Mouse (Mus musculus) heart, embryonic 15.5 days (tissue): ENCODE results near the gene Elp1. TPM values are rescaled to one million over a fixed set of nuclear protein-coding genes. Genes with fewer than 3 reads are reported as not detected.

Source experiments
- ATAC-seq: fragments of 200-750 bp; cut with Nextera tagmentation; replicated peaks from 2 replicates; pipeline ENCODE4 v1.8.0; 2017; ENCODE audit warnings: low read depth, moderate TSS enrichment; ENCODE audit not compliant: insufficient number of reproducible peaks, insufficient read depth, low FRiP score
- H3K27ac ChIP-seq: fragments of 300-500 bp; sonication (generic); 2 replicates; pipeline ENCODE4 v1.5.1; 2015; ENCODE audit warnings: mild to moderate bottlenecking, inconsistent platforms
- H3K27me3 ChIP-seq: fragments of 300-500 bp; sonication (generic); 2 replicates; pipeline ENCODE4 v1.6.1; 2015; ENCODE audit warnings: inconsistent platforms
- H3K36me3 ChIP-seq: fragments of 300-500 bp; sonication (generic); 2 replicates; pipeline ENCODE4 v1.6.1; 2015; ENCODE audit warnings: mild to moderate bottlenecking, inconsistent platforms
- H3K4me1 ChIP-seq: fragments of 300-500 bp; sonication (generic); replicated peaks from 2 replicates; pipeline ENCODE4 v1.6.1; 2015; ENCODE audit warnings: inconsistent platforms
- H3K4me2 ChIP-seq: fragments of 300-500 bp; sonication (generic); 2 replicates; pipeline ENCODE4 v1.6.1; 2015; ENCODE audit warnings: inconsistent platforms, mild to moderate bottlenecking, moderate library complexity
- H3K4me3 ChIP-seq: fragments of 300-500 bp; sonication (generic); 2 replicates; pipeline ENCODE4 v1.5.1; 2015; ENCODE audit warnings: mild to moderate bottlenecking, inconsistent platforms
- H3K9ac ChIP-seq: fragments of 300-500 bp; sonication (generic); 2 replicates; pipeline ENCODE4 v1.6.1; 2015; ENCODE audit warnings: mild to moderate bottlenecking, inconsistent platforms
- H3K9me3 ChIP-seq: fragments of 300-500 bp; sonication (generic); replicated peaks from 2 replicates; pipeline ENCODE4 v1.6.1; 2016; ENCODE audit warnings: inconsistent platforms
- WGBS: fragments of 180-500 bp; shearing (Covaris S2); methylation state at CpG from one replicate; pipeline ENCODE4 v1.1.7; 2015; ENCODE audit warnings: mixed read lengths; 5-methylcytosine and 5-hydroxymethylcytosine counted together
- polyA plus RNA-seq: library from polyadenylated mRNA; unstranded; fragments of >200 nt; fragmentation: Nextera tagmentation; extraction: Ambion mirVana; gene quantifications from 2 replicates; pipeline ENCODE4 v1.2.1, GENCODE M21; 2015

Gene Elp1
- 21.8 and 29.5 TPM in 2 replicates for polyA plus RNA-seq

- peak; percentile 94 for ATAC-seq
Measured at GRCm38 (mm10) chr4:56801907-56802668, at the start of gene Elp1, which contains the start of gene Fam206a. TSS of gene Elp1 (minus strand) at chr4:56802331. TSS of gene Fam206a (plus strand) at chr4:56802345.

GRCm38 (mm10) chr4:56850724-56851123, 48.6 kb upstream of the Elp1 start:
- H3K36me3 ChIP-seq, result no peaks in the 10 kb centered on the region
- H3K4me2 ChIP-seq, result peak overlapping the region; percentile 8
- 17% methylated on average over 6 of the region's 6 CpGs for WGBS
- no peaks in the 10 kb centered on the region for H3K27me3 ChIP-seq
- peak; percentile 70 for ATAC-seq
- H3K27ac ChIP-seq, result peak overlapping the region; percentile 55
- H3K4me3 ChIP-seq, result no peak overlapping the region
- H3K4me1 ChIP-seq, result peaks cover 6% of the 10 kb centered on the region
- no peaks in the 10 kb centered on the region for H3K9me3 ChIP-seq
- no peak overlapping the region for H3K9ac ChIP-seq

More at GRCm38 (mm10) chr4:56801907-56802668, at the start of gene Elp1, which contains the start of gene Fam206a:
- H3K27me3 ChIP-seq, result no peaks in the 10 kb centered on the region
- H3K27ac ChIP-seq, result peak within 1 kb of the TSS; percentile 87
- WGBS, result under 1% methylated on average over 72 of the region's 72 CpGs
- peaks cover 21% of the 10 kb centered on the region for H3K4me1 ChIP-seq
- peak within 1 kb of the TSS; percentile 96 for H3K4me3 ChIP-seq
- no peaks in the 10 kb centered on the region for H3K9me3 ChIP-seq
- H3K9ac ChIP-seq, result peak within 1 kb of the TSS; percentile 89
- H3K4me2 ChIP-seq, result peak within 1 kb of the TSS; percentile 95
- peaks cover 49% of the 10 kb centered on the region for H3K36me3 ChIP-seq

GRCm38 (mm10) chr4:56848044-56848443, 45.9 kb upstream of the Elp1 start:
- Histone ChIP-seq H3K9me3 (no peaks in the 10 kb centered on the region), H3K27me3 (no peaks in the 10 kb centered on the region), H3K27ac (no peak overlapping the region), H3K4me3 (no peak overlapping the region), H3K4me1 (peaks cover 6% of the 10 kb centered on the region), H3K4me2 (no peak overlapping the region), H3K36me3 (peaks cover 15% of the 10 kb centered on the region), H3K9ac (no peak overlapping the region)
- 82% methylated on average over 6 of the region's 6 CpGs for WGBS
- ATAC-seq, result no peak

DNA sequence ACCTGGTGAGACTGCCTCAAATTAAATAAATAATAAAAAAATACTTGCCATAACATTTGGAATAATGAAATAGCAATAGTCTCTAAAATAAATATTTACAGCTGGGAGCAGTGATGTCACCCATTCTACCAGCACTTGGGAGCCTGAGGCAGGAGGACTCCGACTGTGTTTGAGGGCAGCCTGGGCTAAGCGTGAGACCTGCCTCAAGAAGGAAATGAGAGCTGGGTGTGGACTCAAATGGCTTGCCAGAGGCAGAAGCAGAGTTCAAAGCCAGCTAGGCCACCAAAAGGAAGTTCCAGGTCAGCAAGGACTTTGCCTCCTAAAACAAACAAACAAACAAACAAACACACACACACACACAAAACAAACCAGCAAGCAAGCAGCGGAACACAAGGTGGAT, 45.3 kb upstream of the Elp1 start:
- no peak overlapping the region for H3K4me2 ChIP-seq
- no peak for ATAC-seq

GRCm38 (mm10) chr4:56845896-56846533, 43.9 kb upstream of the Elp1 start:
- no peak overlapping the region for H3K27ac ChIP-seq
- peaks cover 15% of the 10 kb centered on the region for H3K36me3 ChIP-seq
- 62% methylated on average over 12 of the region's 12 CpGs for WGBS
- no peak for ATAC-seq
- no peaks in the 10 kb centered on the region for H3K27me3 ChIP-seq
- H3K4me1 ChIP-seq, result peaks cover 6% of the 10 kb centered on the region
- no peaks in the 10 kb centered on the region for H3K9me3 ChIP-seq
- H3K4me2 ChIP-seq, result no peak overlapping the region
- no peak overlapping the region for H3K4me3 ChIP-seq
- H3K9ac ChIP-seq, result no peak overlapping the region

More for the DNA sequence above, 45.3 kb upstream of the Elp1 start:
- Histone ChIP-seq H3K27ac (no peak overlapping the region), H3K9me3 (no peaks in the 10 kb centered on the region), H3K4me3 (no peak overlapping the region), H3K27me3 (no peaks in the 10 kb centered on the region), H3K9ac (no peak overlapping the region), H3K4me1 (peaks cover 6% of the 10 kb centered on the region), H3K36me3 (peaks cover 15% of the 10 kb centered on the region)
- WGBS, result 88% methylated on average over 3 of the region's 3 CpGs

DNA sequence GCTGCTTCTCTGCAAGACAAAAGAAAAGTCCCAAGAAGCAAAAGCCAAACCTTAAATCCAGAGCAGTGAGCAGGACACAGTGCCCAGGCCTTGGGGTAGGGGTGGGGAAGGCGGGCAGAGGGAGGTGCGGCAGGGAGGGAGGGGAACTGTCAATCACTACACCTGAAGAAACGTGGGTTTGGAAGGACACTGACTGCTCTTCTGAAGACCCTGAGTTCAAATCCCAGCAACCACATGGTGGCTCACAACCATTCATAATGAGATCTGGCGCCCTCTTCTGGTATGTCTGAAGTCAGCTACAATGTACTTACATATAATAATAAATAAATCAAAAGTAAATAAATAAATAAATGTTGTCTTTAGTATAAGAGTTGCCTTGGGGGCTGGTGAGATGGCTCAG, 42.8 kb upstream of the Elp1 start:
- Histone ChIP-seq H3K9me3 (no peaks in the 10 kb centered on the region), H3K4me2 (no peak overlapping the region), H3K27ac (no peak overlapping the region), H3K27me3 (no peaks in the 10 kb centered on the region), H3K9ac (no peak overlapping the region), H3K4me1 (no peaks in the 10 kb centered on the region), H3K36me3 (peaks cover 15% of the 10 kb centered on the region), H3K4me3 (no peak overlapping the region)
- 91% methylated on average over 4 of the region's 4 CpGs for WGBS
- no peak for ATAC-seq

GRCm38 (mm10) chr4:56843963-56844362, 41.8 kb upstream of the Elp1 start:
- ATAC-seq, result no peak
- H3K4me3 ChIP-seq, result no peak overlapping the region
- H3K27me3 ChIP-seq, result no peaks in the 10 kb centered on the region
- H3K4me2 ChIP-seq, result no peak overlapping the region
- H3K27ac ChIP-seq, result no peak overlapping the region
- H3K36me3 ChIP-seq, result peaks cover 18% of the 10 kb centered on the region
- 94% methylated on average over 2 of the region's 2 CpGs for WGBS
- H3K9me3 ChIP-seq, result no peaks in the 10 kb centered on the region
- no peak overlapping the region for H3K9ac ChIP-seq
- no peaks in the 10 kb centered on the region for H3K4me1 ChIP-seq

DNA sequence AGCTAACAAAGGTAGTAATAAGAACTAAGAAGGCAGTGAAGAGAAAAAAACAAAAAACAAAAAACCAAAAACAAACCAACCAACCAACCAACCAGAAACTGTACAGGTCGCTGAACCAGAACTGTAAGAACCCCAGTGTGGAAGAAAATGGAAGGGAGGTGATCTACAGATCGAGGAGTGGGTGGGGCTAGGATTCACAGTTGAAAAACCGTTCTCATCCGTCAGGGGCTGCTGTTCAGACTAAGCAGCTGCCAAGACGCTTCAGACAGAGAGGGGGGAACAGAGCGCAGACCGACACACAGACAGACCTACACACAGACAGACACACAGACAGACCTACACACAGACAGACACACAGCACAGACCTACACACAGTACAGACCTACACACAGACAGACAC, 40.4 kb upstream of the Elp1 start:
- Histone ChIP-seq H3K4me2 (no peak overlapping the region), H3K36me3 (peaks cover 21% of the 10 kb centered on the region), H3K4me3 (no peak overlapping the region), H3K9ac (no peak overlapping the region), H3K4me1 (no peaks in the 10 kb centered on the region), H3K27me3 (no peaks in the 10 kb centered on the region), H3K9me3 (no peaks in the 10 kb centered on the region), H3K27ac (peak overlapping the region; percentile 48)
- WGBS, result 62% methylated on average over 7 of the region's 7 CpGs
- no peak for ATAC-seq

DNA sequence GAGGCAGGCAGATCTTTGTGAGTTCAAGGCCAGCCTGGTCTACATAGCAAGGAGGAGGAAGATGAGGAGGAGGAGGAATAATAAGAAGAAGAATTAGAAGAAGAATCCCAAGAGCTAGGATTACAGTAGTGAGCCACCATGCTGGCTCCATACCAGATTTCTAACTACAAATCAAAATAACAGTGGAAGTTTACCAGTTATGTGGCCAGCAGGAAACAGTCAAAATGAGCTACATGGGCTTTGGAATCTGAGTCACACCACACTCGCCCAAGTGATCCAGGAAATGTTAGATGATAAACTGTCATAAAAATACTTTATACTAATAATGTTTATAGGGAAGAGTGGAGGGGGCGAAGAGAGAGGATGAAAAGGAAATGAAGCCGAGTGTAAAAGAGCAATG, 38.2 kb upstream of the Elp1 start:
- H3K4me2 ChIP-seq, result no peak overlapping the region
- no peak for ATAC-seq
- H3K27me3 ChIP-seq, result no peaks in the 10 kb centered on the region
- H3K27ac ChIP-seq, result no peak overlapping the region
- no peak overlapping the region for H3K9ac ChIP-seq
- no peaks in the 10 kb centered on the region for H3K9me3 ChIP-seq
- H3K36me3 ChIP-seq, result peaks cover 21% of the 10 kb centered on the region
- no peaks in the 10 kb centered on the region for H3K4me1 ChIP-seq
- no peak overlapping the region for H3K4me3 ChIP-seq
- WGBS, result 73% methylated on average over 3 of the region's 3 CpGs

GRCm38 (mm10) chr4:56837661-56838060, 35.5 kb upstream of the Elp1 start:
- no peak for ATAC-seq
- WGBS, result 67% methylated on average over 6 of the region's 6 CpGs

GRCm38 (mm10) chr4:56831998-56832397, 29.9 kb upstream of the Elp1 start:
- H3K36me3 ChIP-seq, result peaks cover 13% of the 10 kb centered on the region; the same call in 1 of the 2 replicates
- H3K9me3 ChIP-seq, result no peaks in the 10 kb centered on the region
- peaks cover 4% of the 10 kb centered on the region; the same call in 1 of the 2 replicates for H3K4me1 ChIP-seq
- H3K27ac ChIP-seq, result peak overlapping the region; percentile 27; the same call in 1 of the 2 replicates
- no peak for ATAC-seq
- no peaks in the 10 kb centered on the region for H3K27me3 ChIP-seq
- H3K4me2 ChIP-seq, result no peak overlapping the region
- 65% methylated on average over 7 of the region's 7 CpGs for WGBS
- H3K4me3 ChIP-seq, result no peak overlapping the region
- H3K9ac ChIP-seq, result no peak overlapping the region

More at GRCm38 (mm10) chr4:56837661-56838060, 35.5 kb upstream of the Elp1 start:
- no peak overlapping the region for H3K4me3 ChIP-seq
- no peak overlapping the region for H3K4me2 ChIP-seq
- H3K4me1 ChIP-seq, result no peaks in the 10 kb centered on the region
- no peak overlapping the region for H3K9ac ChIP-seq
- no peak overlapping the region for H3K27ac ChIP-seq
- H3K9me3 ChIP-seq, result no peaks in the 10 kb centered on the region
- H3K36me3 ChIP-seq, result peaks cover 14% of the 10 kb centered on the region; the same call in 1 of the 2 replicates
- no peaks in the 10 kb centered on the region for H3K27me3 ChIP-seq
